Mouse (Mus musculus) midbrain, embryonic 13.5 days (tissue): ENCODE measurements around the gene Prr14l. TPM values are rescaled to one million over a fixed set of nuclear protein-coding genes. Genes with fewer than 3 reads are reported as not detected.
"Not testable (repeated sequence)": the region's sequence is repeated elsewhere in the genome, so short reads cannot be mapped to it uniquely, and the experiment has no call there.

Source experiments
- ATAC-seq: fragments of 200-750 bp; cut with Nextera tagmentation; 2 replicates; pipeline ENCODE4 v1.8.0; 2017; ENCODE audit warnings: mild to moderate bottlenecking, moderate TSS enrichment, moderate library complexity
- H3K27ac ChIP-seq: fragments of 300-500 bp; sonication (generic); 2 replicates; pipeline ENCODE4 v1.5.1; 2015; ENCODE audit warnings: inconsistent platforms, mild to moderate bottlenecking, moderate library complexity
- H3K27me3 ChIP-seq: fragments of 300-500 bp; sonication (generic); 2 replicates; pipeline ENCODE4 v1.6.1; 2015; ENCODE audit warnings: mild to moderate bottlenecking, inconsistent platforms
- H3K36me3 ChIP-seq: fragments of 300-500 bp; sonication (generic); 2 replicates; pipeline ENCODE4 v1.6.1; 2015; ENCODE audit warnings: mild to moderate bottlenecking, inconsistent platforms
- H3K4me1 ChIP-seq: fragments of 300-500 bp; sonication (generic); replicated peaks from 2 replicates; pipeline ENCODE4 v1.6.1; 2015; ENCODE audit warnings: inconsistent platforms
- H3K4me2 ChIP-seq: fragments of 300-500 bp; sonication (generic); replicated peaks from 2 replicates; pipeline ENCODE4 v1.6.1; 2015; ENCODE audit warnings: moderate library complexity, mild to moderate bottlenecking, inconsistent platforms
- H3K4me3 ChIP-seq: fragments of 300-500 bp; sonication (generic); replicated peaks from 2 replicates; pipeline ENCODE4 v1.5.1; 2015; ENCODE audit warnings: mild to moderate bottlenecking, inconsistent platforms
- H3K9ac ChIP-seq: fragments of 300-500 bp; sonication (generic); replicated peaks from 2 replicates; pipeline ENCODE4 v1.6.1; 2015; ENCODE audit warnings: mild to moderate bottlenecking, inconsistent platforms
- H3K9me3 ChIP-seq: fragments of 300-500 bp; sonication (generic); 2 replicates; pipeline ENCODE4 v1.6.1; 2016; ENCODE audit warnings: mild to moderate bottlenecking, inconsistent platforms
- WGBS: fragments of 180-500 bp; shearing (Covaris S2); methylation state at CpG from one replicate; pipeline ENCODE4 v1.1.7; 2015; 5-methylcytosine and 5-hydroxymethylcytosine counted together
- polyA plus RNA-seq: library from polyadenylated mRNA; unstranded; fragments of >200 nt; fragmentation: Nextera tagmentation; extraction: Ambion mirVana; gene quantifications from 2 replicates; pipeline ENCODE4 v1.2.1, GENCODE M21; 2015

Gene Prr14l
- polyA plus RNA-seq, 1 experiment from 2014 or later = 14.9 TPM

DNA sequence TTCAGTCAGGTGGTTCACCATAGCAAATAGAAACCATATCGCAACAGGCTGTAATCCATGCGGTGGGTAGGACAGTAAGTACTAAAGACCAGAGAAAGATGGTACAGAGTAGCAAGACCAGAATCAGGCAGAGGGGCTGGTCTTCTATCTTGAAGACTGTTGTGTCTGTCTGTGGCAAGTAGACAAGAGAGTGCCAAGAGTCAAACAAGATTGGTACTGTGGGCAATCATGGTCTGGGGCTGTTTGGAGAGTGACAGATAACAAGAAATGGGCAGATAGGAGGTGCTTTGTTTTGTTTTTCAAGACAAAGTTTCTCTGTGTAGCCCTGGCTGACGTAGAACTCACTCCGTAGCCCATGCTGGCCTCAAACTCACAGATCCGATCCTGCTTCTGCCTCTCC is 72.5 kb downstream of the Prr14l start:
- ATAC-seq = no peak
- Histone ChIP-seq H3K36me3 (peaks cover 6% of the 10 kb centered on the region; the same call in 1 of the 2 replicates), H3K4me3 (no peak overlapping the region), H3K27ac (no peak overlapping the region), H3K9ac (no peak overlapping the region), H3K4me2 (no peak overlapping the region), H3K4me1 (peaks cover 15% of the 10 kb centered on the region), H3K27me3 (no peaks in the 10 kb centered on the region), H3K9me3 (no peaks in the 10 kb centered on the region)
- 96% methylated on average over 5 of the region's 5 CpGs for WGBS

GRCm38 (mm10) chr5:32778168-32778567 is 75.9 kb downstream of the Prr14l start:
- no peak overlapping the region for H3K27ac ChIP-seq
- no peak for ATAC-seq
- H3K27me3 ChIP-seq = no peaks in the 10 kb centered on the region
- H3K4me3 ChIP-seq = no peak overlapping the region
- H3K9ac ChIP-seq = no peak overlapping the region
- H3K4me1 ChIP-seq = no peaks in the 10 kb centered on the region
- H3K36me3 ChIP-seq = peaks cover 19% of the 10 kb centered on the region
- H3K9me3 ChIP-seq = no peaks in the 10 kb centered on the region
- H3K4me2 ChIP-seq = no peak overlapping the region
- 96% methylated on average over 3 of the region's 3 CpGs for WGBS

DNA sequence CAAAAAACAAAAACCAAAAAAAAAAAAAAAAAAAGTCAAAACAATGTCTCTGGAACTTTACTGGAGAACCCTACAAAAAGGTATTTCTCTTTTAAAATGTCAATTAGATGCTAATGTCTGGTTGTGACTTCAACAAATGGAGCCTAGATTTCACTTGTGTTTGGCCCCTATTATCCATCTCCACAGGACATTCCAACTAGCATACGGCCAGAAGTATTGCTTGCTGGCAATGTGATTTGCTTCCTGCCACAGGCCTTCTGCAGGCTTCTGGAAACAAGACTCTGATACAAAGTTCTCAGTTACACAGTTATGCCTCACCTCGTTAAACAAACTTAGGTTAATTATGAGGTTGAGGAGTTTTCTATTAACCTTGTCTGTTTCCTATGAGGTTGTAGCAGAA is 81.7 kb downstream of the Prr14l start:
- H3K36me3 ChIP-seq = peaks cover 38% of the 10 kb centered on the region
- no peaks in the 10 kb centered on the region for H3K9me3 ChIP-seq
- ATAC-seq = no peak
- H3K4me1 ChIP-seq = no peaks in the 10 kb centered on the region
- no peak overlapping the region for H3K4me2 ChIP-seq
- H3K9ac ChIP-seq = no peak overlapping the region
- H3K27me3 ChIP-seq = no peaks in the 10 kb centered on the region
- no peak overlapping the region for H3K27ac ChIP-seq
- 89% methylated on average over 2 of the region's 2 CpGs for WGBS
- no peak overlapping the region for H3K4me3 ChIP-seq

DNA sequence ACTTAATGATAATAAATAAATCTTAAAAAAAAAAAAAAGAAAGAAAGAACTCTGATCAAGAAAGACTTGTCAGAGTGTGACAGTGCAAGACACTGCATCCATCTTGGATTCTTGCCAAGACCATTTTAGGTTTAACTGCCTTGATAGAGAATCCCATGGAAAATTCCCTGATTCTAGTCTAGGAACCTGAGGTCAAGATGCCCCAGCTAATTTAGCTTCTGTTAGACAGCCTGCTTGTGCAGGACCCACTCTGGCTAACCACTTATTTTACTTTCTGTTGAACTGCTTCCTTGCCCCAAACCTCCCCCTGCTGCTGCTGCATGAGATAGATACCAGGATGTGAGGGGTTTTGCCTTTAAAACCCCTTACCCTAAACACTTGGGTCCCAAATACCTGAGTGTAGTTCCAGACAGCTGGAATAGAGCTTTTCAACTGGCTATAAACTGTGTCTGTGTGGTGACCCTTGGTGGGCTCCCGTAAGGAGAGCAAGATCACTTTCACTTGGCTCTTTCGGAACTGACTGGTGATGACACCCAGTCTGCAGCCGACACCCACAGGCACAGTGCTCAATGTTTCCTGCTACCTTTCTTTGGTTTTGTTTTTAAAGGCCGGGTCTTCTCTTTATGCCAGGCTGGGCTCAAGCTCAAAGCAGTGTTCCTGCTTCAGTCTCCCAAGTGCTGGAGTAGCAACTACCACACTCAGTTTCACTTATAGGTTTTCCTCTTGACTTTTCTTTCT is 86.3 kb downstream of the Prr14l start:
- no peak overlapping the region for H3K4me2 ChIP-seq
- peaks cover 45% of the 10 kb centered on the region for H3K36me3 ChIP-seq
- no peaks in the 10 kb centered on the region for H3K27me3 ChIP-seq
- H3K9ac ChIP-seq = no peak overlapping the region
- no peak overlapping the region for H3K4me3 ChIP-seq
- no peaks in the 10 kb centered on the region for H3K4me1 ChIP-seq
- WGBS = 98% methylated on average over 4 of the region's 4 CpGs
- H3K27ac ChIP-seq = no peak overlapping the region
- no peaks in the 10 kb centered on the region for H3K9me3 ChIP-seq
- no peak for ATAC-seq

DNA sequence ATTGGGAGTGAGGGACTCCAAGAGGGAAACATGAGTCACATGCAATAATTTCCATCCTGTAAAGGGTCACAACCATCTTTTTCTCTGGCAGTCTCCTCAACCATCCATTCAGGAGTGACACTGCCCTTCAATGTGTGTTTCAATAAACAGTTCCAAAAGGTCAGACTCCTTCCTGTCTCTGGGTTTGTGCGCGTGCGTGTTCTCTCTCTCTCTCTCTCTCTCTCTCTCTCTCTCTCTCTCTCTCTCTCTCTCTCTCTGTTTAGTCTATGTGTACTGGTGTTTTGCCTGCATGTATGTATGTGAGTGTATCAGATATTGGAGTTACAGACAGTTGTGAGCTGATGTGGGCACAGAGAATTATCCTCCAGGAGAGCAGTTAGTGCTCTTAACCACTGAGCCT is 87.1 kb downstream of the Prr14l start:
- no peak overlapping the region for H3K4me2 ChIP-seq
- no peaks in the 10 kb centered on the region for H3K27me3 ChIP-seq
- ATAC-seq = no peak
- H3K9ac ChIP-seq = no peak overlapping the region
- no peak overlapping the region for H3K4me3 ChIP-seq
- no peaks in the 10 kb centered on the region for H3K4me1 ChIP-seq
- no peak overlapping the region for H3K27ac ChIP-seq
- WGBS = 86% methylated on average over 3 of the region's 3 CpGs
- H3K36me3 ChIP-seq = peaks cover 46% of the 10 kb centered on the region
- no peaks in the 10 kb centered on the region for H3K9me3 ChIP-seq

DNA sequence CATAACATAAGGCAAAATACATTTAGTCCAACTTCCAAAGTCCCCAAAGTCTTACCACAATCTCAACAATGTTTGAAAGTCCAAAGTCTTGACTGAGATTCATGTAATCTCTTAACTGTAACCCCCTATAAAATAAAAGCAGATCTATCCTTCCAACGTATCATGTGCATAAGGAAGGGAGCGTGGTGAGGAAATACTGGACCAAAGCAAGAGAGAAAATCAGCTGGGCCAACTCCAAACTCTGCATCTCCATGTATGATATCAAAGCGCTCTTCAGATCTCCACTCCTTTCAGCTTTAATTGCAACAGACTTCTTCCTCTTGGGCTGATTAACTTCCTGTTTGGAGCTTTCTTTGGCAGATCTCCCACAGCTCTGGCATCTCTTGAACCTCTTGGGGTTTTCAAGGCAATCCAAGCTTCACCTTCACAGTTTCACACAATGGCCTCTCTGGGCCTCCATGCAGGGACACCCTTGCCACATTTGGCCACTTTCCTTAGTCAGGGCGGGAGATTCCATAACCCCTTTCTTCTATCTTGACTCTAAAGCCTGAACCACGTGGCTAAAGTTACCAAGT is 92.4 kb downstream of the Prr14l start:
- WGBS = 96% methylated on average over 5 of the region's 5 CpGs
- Histone ChIP-seq H3K4me1 (no peaks in the 10 kb centered on the region), H3K9me3 (no peaks in the 10 kb centered on the region), H3K36me3 (peaks cover 47% of the 10 kb centered on the region), H3K27ac (no peak overlapping the region), H3K4me3 (no peak overlapping the region), H3K9ac (no peak overlapping the region), H3K27me3 (no peaks in the 10 kb centered on the region), H3K4me2 (no peak overlapping the region)
- ATAC-seq = no peak

DNA sequence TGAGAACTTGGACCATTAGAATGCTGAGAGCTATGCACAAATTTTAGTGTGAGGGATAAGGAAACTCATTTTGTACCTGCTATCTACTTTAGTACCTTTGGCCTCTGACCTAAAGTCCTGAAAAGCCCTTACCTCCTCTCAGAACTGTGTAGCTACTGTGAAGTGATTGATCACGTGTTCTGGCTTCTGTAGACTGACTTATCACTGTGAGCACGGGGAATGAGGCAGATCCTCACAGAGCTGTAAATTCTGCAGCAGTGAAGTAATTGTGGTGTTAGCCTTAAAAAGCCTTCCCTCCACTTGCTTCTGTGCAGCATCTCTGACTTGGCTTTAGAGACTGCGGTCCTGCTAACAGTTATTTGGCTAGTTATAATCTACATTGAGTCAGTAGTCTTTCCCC is 93.3 kb downstream of the Prr14l start:
- H3K4me3 ChIP-seq = no peak overlapping the region
- H3K36me3 ChIP-seq = peaks cover 45% of the 10 kb centered on the region
- H3K27me3 ChIP-seq = no peaks in the 10 kb centered on the region
- no peak overlapping the region for H3K27ac ChIP-seq
- no peaks in the 10 kb centered on the region for H3K9me3 ChIP-seq
- no peak for ATAC-seq
- H3K4me1 ChIP-seq = no peaks in the 10 kb centered on the region
- no peak overlapping the region for H3K9ac ChIP-seq
- WGBS = 94% methylated on average over 3 of the region's 3 CpGs
- no peak overlapping the region for H3K4me2 ChIP-seq

- H3K27ac ChIP-seq, H3K27me3 ChIP-seq, H3K9ac ChIP-seq, H3K4me2 ChIP-seq, ATAC-seq, H3K9me3 ChIP-seq, H3K4me3 ChIP-seq, H3K4me1 ChIP-seq: not testable (repeated sequence)
- 97% methylated on average over 18 of the region's 18 CpGs for WGBS
- peaks cover 45% of the 10 kb centered on the region for H3K36me3 ChIP-seq
These were observed 93.7 kb downstream of the Prr14l start for GRCm38 (mm10) chr5:32760352-32760751.

DNA sequence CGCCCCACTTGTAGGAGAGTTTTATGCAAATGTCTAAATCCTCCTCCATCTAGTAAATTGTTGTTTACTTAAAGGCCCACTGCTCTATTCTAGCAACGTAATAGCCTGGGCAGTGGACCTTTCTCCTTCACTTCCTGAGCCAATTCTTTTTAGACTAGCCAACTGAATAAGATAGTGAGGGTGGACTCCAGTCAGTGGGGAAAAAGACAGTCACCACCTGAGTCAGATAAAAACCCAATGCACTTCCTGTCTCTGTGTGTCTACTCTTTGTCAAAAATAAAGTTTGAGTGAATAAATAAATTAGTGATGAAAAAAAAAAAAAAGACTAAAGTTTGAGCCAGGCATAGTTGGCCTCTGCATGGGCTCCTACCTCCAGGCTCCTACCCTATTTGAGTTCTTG is 94.4 kb downstream of the Prr14l start:
- Histone ChIP-seq H3K27ac (no peak overlapping the region), H3K4me1 (no peaks in the 10 kb centered on the region), H3K9ac (no peak overlapping the region), H3K4me3 (no peak overlapping the region), H3K27me3 (no peaks in the 10 kb centered on the region), H3K36me3 (peaks cover 43% of the 10 kb centered on the region), H3K9me3 (no peaks in the 10 kb centered on the region), H3K4me2 (no peak overlapping the region)
- ATAC-seq = no peak
- 79% methylated on average over 2 of the region's 2 CpGs for WGBS

DNA sequence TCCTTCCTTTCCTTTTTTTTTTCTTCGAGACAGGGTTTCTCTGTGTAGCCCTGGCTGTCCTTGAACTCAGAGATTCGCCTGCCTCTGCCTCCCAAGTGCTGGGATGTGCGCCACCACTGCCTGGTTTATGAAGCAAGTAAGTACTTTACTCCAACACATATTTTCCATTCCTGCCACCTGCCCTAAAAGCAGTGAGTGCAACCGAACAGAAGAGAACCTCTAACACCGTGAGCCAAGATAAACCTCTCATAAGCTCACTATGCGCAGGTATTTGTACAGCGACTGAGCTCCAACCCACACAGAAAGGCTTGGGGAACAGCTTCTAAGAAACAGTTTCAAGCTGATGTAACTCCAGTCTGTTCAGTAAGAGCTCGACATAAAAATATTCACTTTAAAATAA is 97.9 kb downstream of the Prr14l start:
- H3K9ac ChIP-seq = no peak overlapping the region
- H3K4me2 ChIP-seq = no peak overlapping the region
- ATAC-seq = no peak
- H3K4me1 ChIP-seq = peaks cover 11% of the 10 kb centered on the region
- H3K9me3 ChIP-seq = no peaks in the 10 kb centered on the region
- no peaks in the 10 kb centered on the region for H3K27me3 ChIP-seq
- no peak overlapping the region for H3K27ac ChIP-seq
- H3K36me3 ChIP-seq = peaks cover 8% of the 10 kb centered on the region; the same call in 1 of the 2 replicates
- no peak overlapping the region for H3K4me3 ChIP-seq
- WGBS = 93% methylated on average over 8 of the region's 8 CpGs

DNA sequence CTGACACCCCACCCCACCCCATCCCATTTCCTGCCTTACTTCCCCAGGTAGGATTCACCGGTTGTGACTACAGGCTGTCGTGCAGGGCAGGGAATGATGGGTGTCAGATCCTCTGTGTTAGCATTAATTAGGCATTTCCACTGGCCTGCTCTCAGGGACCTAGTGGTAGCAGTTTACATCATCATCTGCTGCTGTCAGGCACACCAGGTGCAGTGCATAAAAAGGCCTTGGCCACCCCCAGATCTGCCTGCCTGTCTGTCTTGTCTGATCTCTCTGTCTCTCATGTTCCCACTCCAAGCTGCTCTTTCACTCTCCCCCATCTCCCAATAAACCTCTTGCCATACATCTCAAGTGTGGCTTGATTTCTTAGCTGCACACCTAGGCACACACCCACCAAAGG is 102.3 kb downstream of the Prr14l start:
- WGBS = 46% methylated on average over 2 of the region's 2 CpGs
- Histone ChIP-seq H3K4me3 (no peak overlapping the region), H3K4me2 (no peak overlapping the region), H3K27ac (peak overlapping the region; percentile 4; the same call in 1 of the 2 replicates), H3K9me3 (no peaks in the 10 kb centered on the region), H3K4me1 (peaks cover 11% of the 10 kb centered on the region), H3K9ac (no peak overlapping the region), H3K27me3 (no peaks in the 10 kb centered on the region), H3K36me3 (no peaks in the 10 kb centered on the region)
- no peak for ATAC-seq

DNA sequence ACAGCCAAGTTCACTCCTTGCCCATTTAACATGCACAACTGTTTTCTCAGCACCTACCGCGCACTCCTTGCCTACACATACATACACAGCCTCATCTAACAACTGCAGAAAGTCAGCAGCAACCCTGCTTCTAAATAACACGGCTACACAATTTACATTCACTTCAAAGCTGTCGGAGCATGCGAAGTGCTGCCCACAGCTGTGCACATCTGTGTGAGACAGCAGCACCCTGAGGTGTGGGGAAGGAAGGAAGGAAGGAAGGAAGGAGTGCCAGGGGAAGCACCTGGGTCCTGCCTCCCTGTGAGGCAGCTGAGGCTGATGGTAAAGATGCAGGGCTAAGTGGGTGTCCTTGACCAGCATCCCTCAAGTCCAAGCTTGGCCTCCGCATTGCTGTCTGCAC is 105.1 kb downstream of the Prr14l start:
- ATAC-seq = no peak
- WGBS = 95% methylated on average over 6 of the region's 6 CpGs
- peaks cover 20% of the 10 kb centered on the region for H3K4me1 ChIP-seq

More for the DNA sequence above, 105.1 kb downstream of the Prr14l start:
- no peaks in the 10 kb centered on the region for H3K27me3 ChIP-seq
- H3K36me3 ChIP-seq = no peaks in the 10 kb centered on the region
- H3K4me3 ChIP-seq = no peak overlapping the region
- H3K9ac ChIP-seq = 0 out of 2 replicates have a peak overlapping the region, but pooled peaks have one; percentile 14
- no peak overlapping the region for H3K27ac ChIP-seq
- H3K9me3 ChIP-seq = no peaks in the 10 kb centered on the region
- no peak overlapping the region for H3K4me2 ChIP-seq
